Mouse (Mus musculus) midbrain, postnatal 0 days (tissue): ENCODE measurements at regions not wholly inside any gene's neighbourhood (a gene's known extent, or its start where the extent isn't known, plus 50 kb on each side); places are given as distances from the start of the nearest gene placed in this dataset.
A peak's percentile ranks its signal among the peaks of the same experiment; 100 is the strongest.

Source experiments
- ATAC-seq: fragments of 200-750 bp; cut with Nextera tagmentation; 2 replicates; pipeline ENCODE4 v1.8.0; 2017; ENCODE audit warnings: moderate number of reproducible peaks, mild to moderate bottlenecking, moderate TSS enrichment, moderate library complexity; ENCODE audit not compliant: low FRiP score
- DNase-seq: peaks from one replicate; pipeline ENCODE4 v3.0.0-alpha.2; 2015; ENCODE audit warnings: low spot score
- H3K27ac ChIP-seq: fragments of 300-500 bp; sonication (generic); 2 replicates; pipeline ENCODE4 v1.5.1; 2014; ENCODE audit warnings: low read depth, mild to moderate bottlenecking, low read length, mixed read lengths
- H3K27me3 ChIP-seq: fragments of 300-500 bp; sonication (generic); 2 replicates; pipeline ENCODE4 v1.6.1; 2014; ENCODE audit warnings: low read length, control low read depth, mixed read lengths; ENCODE audit not compliant: insufficient read depth
- H3K36me3 ChIP-seq: fragments of 300-500 bp; sonication (generic); 2 replicates; pipeline ENCODE4 v1.6.1; 2014; ENCODE audit warnings: low read length, control low read depth, mixed read lengths; ENCODE audit not compliant: insufficient read depth
- H3K4me1 ChIP-seq: fragments of 300-500 bp; sonication (generic); 2 replicates; pipeline ENCODE4 v1.6.1; 2014; ENCODE audit warnings: mild to moderate bottlenecking, control low read depth, antibody characterized with exemption, low read length, mixed read lengths; ENCODE audit not compliant: insufficient read depth
- H3K4me2 ChIP-seq: fragments of 300-500 bp; sonication (generic); 2 replicates; pipeline ENCODE4 v1.6.1; 2014; ENCODE audit warnings: low read depth, mild to moderate bottlenecking, low read length, mixed read lengths; ENCODE audit not compliant: poor library complexity, severe bottlenecking
- H3K4me3 ChIP-seq: fragments of 300-500 bp; sonication (generic); 2 replicates; pipeline ENCODE4 v1.5.1; 2014; ENCODE audit warnings: low read depth, mild to moderate bottlenecking, low read length, moderate library complexity
- H3K9ac ChIP-seq: fragments of 300-500 bp; sonication (generic); replicated peaks from 2 replicates; pipeline ENCODE4 v1.6.1; 2014; ENCODE audit warnings: mild to moderate bottlenecking, low read length, moderate library complexity, mixed read lengths; ENCODE audit not compliant: poor library complexity, severe bottlenecking
- H3K9me3 ChIP-seq: fragments of 300-500 bp; sonication (generic); 2 replicates; pipeline ENCODE4 v1.6.1; 2016; ENCODE audit warnings: low read length, control low read depth
- CTCF ChIP-seq: IDR thresholded peaks from 2 replicates; pipeline ENCODE4 v1.5.1; 2016; ENCODE audit warnings: antibody characterized with exemption, mild to moderate bottlenecking
- WGBS: fragments of 180-500 bp; shearing (Covaris S2); extraction: QIAGEN DNeasy Blood & Tissue Kit; methylation state at CpG from one replicate; pipeline ENCODE4 v1.1.7; 2014; 5-methylcytosine and 5-hydroxymethylcytosine counted together

DNA sequence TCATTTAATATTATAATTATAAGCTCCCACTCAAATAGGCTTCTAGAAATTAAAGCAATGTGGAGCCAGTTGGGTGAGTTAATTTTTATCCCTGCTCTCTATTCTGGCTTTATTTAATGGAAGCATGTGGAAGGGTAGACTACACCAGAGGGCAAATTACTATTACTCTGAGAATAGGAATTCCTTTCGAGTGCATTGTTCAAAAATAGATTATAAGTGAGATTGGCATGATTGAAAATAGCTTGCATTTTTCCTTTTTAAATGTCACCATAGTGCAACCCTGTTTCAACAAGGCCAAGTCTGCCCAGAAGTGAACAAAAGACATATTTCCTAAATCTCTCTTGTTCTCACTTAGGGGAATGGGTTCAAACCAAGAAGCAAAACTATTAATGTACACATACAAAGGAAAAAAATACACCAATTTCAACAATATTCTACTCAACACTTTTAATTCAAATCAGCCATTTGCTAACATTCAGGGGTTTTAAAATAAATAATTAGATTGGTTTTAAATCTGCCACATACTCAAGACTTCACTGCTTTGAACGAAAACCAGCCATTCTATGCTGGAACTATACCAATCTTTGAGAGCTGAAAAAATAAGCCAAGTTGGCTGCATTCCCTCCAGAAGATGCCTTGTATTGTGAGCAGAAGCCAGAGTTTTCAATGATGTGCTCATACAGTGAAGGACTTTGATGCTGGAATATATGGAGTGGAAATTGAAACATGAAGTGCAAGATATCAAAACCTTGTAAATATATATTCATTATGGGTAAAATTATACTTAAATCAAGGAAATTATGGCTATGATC lies 361.3 kb upstream of the Akr1e1 start:
- H3K27ac ChIP-seq, result no peak overlapping the region
- ATAC-seq (no peak), DNase-seq (peak; percentile 24)
- H3K4me3 ChIP-seq, result no peak overlapping the region
- H3K9me3 ChIP-seq, result no peaks in the 10 kb centered on the region
- H3K9ac ChIP-seq, result no peak overlapping the region
- H3K27me3 ChIP-seq, result no peaks in the 10 kb centered on the region
- no peak for TF ChIP-seq CTCF
- 78% methylated on average over 2 of the region's 2 CpGs for WGBS
- H3K36me3 ChIP-seq, result no peaks in the 10 kb centered on the region
- no peaks in the 10 kb centered on the region for H3K4me1 ChIP-seq
- H3K4me2 ChIP-seq, result no peak overlapping the region

DNA sequence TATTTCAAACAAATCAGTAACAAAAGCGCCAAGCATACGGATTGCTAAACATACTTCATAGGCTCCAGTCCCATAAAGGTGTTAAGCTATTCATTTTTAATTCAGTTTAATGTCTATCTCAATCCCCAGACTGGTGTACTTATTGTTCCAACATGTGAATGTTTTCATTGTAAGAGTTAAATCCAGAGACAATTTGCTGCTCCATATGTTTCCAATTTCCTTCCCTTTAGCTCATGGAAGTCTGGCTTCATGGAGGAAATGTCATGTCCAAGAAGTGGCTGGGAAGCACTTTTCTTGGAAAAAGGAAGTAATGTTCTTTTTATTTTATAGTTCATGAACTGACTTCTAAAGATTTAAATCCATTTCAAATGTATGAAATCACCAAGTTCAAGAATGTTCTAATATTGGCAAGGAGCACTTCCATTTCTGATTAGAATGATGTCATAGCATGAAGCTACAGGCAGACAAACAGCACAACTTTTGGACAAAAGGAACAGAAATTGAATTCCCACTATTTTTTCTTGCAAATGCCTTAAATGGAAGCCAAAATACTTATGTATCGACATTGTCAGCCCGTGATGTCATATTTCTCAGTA lies 362.6 kb upstream of the Akr1e1 start:
- Histone ChIP-seq H3K9ac (no peak overlapping the region), H3K27me3 (no peaks in the 10 kb centered on the region), H3K4me2 (no peak overlapping the region), H3K4me3 (no peak overlapping the region), H3K27ac (no peak overlapping the region), H3K9me3 (no peaks in the 10 kb centered on the region), H3K4me1 (no peaks in the 10 kb centered on the region), H3K36me3 (no peaks in the 10 kb centered on the region)
- no peak for TF ChIP-seq CTCF
- DNase-seq (no peak), ATAC-seq (no peak)
- 81% methylated on average over 4 of the region's 4 CpGs for WGBS

DNA sequence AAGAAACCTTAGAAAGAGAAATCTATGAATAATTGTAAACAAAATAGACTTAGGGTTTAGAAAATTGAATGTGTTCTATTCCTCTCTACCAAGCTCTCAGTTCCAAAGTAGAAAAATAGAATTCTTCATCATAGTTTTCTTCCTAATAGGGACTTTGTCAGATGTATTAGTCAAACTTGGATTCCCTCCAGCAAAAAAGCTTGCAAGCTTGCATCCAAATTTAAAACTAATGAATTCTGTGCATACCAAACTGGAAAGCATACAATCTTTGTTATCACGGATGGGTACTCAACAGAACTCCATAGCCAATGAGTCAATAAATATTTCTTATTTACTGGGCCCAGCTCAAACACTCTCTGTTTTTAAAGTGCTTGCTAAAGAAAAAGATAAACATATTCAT lies 383.9 kb upstream of the Akr1e1 start:
- no peak for ATAC-seq
- 49% methylated on average over 1 of the region's 1 CpGs for WGBS
- no peak overlapping the region for H3K27ac ChIP-seq

DNA sequence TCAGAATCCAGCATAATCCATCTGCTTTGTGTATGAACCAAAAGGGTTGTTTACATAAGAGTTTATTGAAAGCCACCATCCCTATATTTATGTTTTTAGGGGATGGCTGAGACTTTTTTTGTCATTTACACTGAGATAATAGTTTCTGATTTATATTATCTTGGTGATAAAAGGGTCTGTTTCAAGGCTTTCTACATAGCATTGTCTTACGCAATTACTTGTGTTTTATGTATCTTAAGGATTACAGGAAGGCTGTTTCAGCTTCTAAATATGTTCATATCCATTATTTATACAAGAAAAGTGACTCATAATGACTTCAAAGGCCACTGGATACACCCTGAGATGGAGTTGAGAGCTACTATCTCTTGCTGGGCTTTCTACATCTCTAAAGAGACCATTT lies 399.3 kb upstream of the Akr1e1 start:
- Histone ChIP-seq H3K4me1 (no peaks in the 10 kb centered on the region), H3K9ac (no peak overlapping the region), H3K4me2 (no peak overlapping the region), H3K9me3 (no peaks in the 10 kb centered on the region), H3K4me3 (no peak overlapping the region), H3K27ac (no peak overlapping the region), H3K27me3 (no peaks in the 10 kb centered on the region), H3K36me3 (no peaks in the 10 kb centered on the region)
- DNase-seq, result no peak
- 95% methylated on average over 1 of the region's 1 CpGs for WGBS
- TF ChIP-seq CTCF, result no peak
- ATAC-seq, result no peak

More for the DNA sequence above, 383.9 kb upstream of the Akr1e1 start:
- no peak for TF ChIP-seq CTCF
- Histone ChIP-seq H3K9me3 (no peaks in the 10 kb centered on the region), H3K27me3 (no peaks in the 10 kb centered on the region), H3K4me1 (no peaks in the 10 kb centered on the region), H3K9ac (no peak overlapping the region), H3K4me3 (no peak overlapping the region), H3K4me2 (no peak overlapping the region), H3K36me3 (no peaks in the 10 kb centered on the region)
- DNase-seq, result peak; percentile 46

DNA sequence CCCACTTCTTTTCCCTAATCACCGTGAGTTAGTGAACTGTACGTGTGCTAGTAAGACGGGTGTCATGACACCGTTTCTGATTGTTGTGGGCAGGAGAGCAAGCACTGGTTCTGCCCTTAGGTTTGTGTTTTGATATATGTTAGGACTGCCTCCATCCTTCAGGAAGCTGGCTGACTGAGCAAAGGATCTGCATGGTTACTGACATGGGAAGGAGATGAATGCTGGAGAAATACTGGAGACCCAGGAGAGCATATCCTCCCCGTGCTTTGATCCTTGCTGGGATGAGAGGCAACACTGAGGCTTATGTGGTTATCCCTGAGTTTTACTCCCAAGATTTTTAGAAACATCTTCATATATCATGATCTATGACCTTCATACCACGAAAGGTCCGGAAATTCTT lies 413.5 kb upstream of the Akr1e1 start:
- Histone ChIP-seq H3K4me2 (no peak overlapping the region), H3K36me3 (no peaks in the 10 kb centered on the region), H3K4me1 (no peaks in the 10 kb centered on the region), H3K9me3 (no peaks in the 10 kb centered on the region), H3K27ac (no peak overlapping the region), H3K4me3 (no peak overlapping the region), H3K9ac (no peak overlapping the region), H3K27me3 (no peaks in the 10 kb centered on the region)
- ATAC-seq, result no peak
- 94% methylated on average over 7 of the region's 7 CpGs for WGBS
- DNase-seq, result no peak
- TF ChIP-seq CTCF, result no peak

DNA sequence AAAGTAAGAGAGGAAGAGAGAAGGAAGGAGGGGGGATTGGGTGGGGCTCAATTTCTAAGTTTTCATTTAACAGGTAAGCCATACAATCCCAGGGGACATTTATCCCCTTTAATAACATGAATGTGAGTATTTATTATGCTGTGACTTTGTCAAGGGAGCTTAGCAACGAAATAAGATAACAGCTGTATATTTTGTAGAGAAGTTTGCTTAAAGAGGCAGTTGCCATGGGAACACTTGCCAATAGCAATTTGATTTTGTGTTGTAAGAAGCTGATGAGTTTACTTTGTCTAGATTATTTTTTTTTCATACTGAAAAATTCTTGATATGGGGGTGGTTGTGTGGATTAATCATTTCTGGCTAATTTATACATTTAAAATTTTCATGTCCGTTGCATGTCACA lies 450.9 kb upstream of the Akr1e1 start:
- Histone ChIP-seq H3K27me3 (no peaks in the 10 kb centered on the region), H3K4me2 (no peak overlapping the region), H3K4me3 (no peak overlapping the region), H3K9me3 (no peaks in the 10 kb centered on the region), H3K9ac (no peak overlapping the region), H3K4me1 (no peaks in the 10 kb centered on the region; the same call in 1 of the 2 replicates), H3K27ac (no peak overlapping the region), H3K36me3 (no peaks in the 10 kb centered on the region)
- 44% methylated on average over 2 of the region's 2 CpGs for WGBS
- ATAC-seq (no peak), DNase-seq (peak; percentile 31)
- TF ChIP-seq CTCF, result no peak
